Mouse (Mus musculus) spleen, postnatal 0 days (tissue): ENCODE results near the gene Fam126b. TPM values are rescaled to one million over a fixed set of nuclear protein-coding genes. Genes with fewer than 3 reads are reported as not detected.

ENCODE experiments used
- polyA plus RNA-seq: library from polyadenylated mRNA; unstranded; fragments of >200 nt; fragmentation: Nextera tagmentation; extraction: Ambion mirVana; gene quantifications from 2 replicates; pipeline ENCODE4 v1.2.1, GENCODE M21; 2015

Gene Fam126b
- polyA plus RNA-seq = 3.7 and 4.4 TPM in 2 replicates

DNA sequence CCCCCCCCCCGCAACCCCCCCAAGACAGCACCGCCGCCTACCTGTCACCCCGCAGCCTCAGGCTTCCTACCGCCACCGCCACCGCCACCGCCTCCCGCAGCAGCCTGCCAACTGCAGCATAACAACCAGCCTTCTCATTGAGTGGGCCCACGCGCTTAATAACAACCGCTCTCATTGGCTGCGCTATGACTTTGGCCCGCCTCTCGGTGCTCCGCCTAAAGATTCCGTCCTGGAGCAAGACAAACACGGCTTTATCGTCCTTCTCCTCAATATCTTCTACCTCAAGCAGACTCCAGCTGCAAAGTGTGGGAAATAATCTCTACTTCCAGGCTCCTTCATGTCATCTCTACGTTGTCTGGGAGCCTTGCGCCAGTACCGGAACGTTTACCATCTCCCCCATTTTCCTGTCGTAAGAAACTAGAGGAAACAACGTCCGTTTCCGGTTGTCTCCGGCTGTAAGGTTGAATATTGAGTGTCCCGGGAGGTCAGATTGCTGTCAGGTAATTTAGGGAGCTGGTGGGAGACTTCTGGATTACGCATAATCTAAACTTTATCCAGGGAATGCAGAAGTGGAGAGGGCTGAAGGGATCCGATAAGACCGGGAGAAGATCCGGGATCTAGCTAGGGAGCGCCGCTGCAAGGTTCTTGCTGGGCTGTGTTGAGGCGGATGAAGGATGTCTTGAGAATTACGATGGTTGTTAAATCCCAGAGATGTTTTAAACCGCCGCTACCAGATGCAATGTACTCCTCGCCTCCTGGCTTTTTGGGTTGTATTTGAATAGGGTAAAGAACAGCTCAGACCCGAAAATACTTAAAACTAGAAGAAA is at the start of gene Fam126b, which contains the start of gene Ndufb3:
TSS of gene Fam126b (minus strand) at position 153 of the 827 bp plus-strand sequence.
TSS of gene Ndufb3 (plus strand) at position 214 of the 827 bp plus-strand sequence.

DNA sequence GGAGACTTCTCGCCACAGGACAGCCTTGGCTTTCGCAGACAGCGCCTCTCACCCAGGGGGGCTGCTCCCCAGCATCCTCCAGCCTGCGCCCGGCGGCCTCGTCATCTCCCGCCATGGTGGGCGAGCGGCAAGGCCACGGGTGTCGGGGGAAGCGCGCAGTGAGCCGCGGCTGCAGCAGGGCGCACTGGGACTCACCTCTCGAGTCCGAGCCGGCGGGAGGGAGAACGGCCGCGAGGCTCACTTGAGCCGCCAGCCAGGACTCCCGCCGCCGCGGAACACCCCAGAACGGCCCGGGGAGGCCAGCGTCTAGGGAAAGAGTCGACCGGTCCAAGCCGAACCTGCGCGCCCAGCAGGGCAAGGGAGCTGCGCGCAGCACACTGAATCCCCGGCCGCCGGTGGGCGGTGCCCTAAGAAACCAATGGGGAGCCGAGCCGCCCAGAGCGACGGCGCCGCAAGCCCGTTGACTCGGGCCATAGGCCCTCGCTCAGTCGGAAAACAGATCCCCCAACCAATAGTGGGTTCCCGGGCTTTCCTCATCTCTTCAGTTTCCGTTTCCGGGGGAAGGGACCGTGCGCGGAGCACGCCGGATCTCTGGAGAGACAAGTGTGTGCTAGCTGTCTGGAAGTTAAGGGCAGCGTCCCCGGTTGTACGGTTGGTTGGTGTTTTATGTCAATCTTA is 81.4 kb downstream of the Fam126b start, which contains the start of gene Orc2:
TSS of gene Orc2 (minus strand) at position 533 of the 678 bp plus-strand sequence.

Other genes starting within 250 kb of the Fam126b start
- 176 and 182 TPM in 2 replicates for gene Bzw1, start 193.4 kb downstream of the Fam126b start, polyA plus RNA-seq
- gene Clk1, start 162.3 kb downstream of the Fam126b start, polyA plus RNA-seq = 167 and 178 TPM in 2 replicates
- gene Nif3l1, start 141.2 kb downstream of the Fam126b start, polyA plus RNA-seq = 19.3 and 19.8 TPM in 2 replicates
- 33.7 and 35.8 TPM in 2 replicates for gene Ppil3, start 140.8 kb downstream of the Fam126b start, polyA plus RNA-seq
- 39.4 and 40.6 TPM in 2 replicates for gene Orc2, start 81.2 kb downstream of the Fam126b start, polyA plus RNA-seq
- 167 and 170 TPM in 2 replicates for gene Ndufb3, start 61 bp upstream of the Fam126b start, polyA plus RNA-seq
- gene Als2cr12, start 109.7 kb upstream of the Fam126b start, polyA plus RNA-seq = 0.13 TPM in 1 of 2 replicates, not detected in the other
- 27.2 and 31.4 TPM in 2 replicates for gene Cflar, start 125.2 kb upstream of the Fam126b start, polyA plus RNA-seq
- 19.6 and 25.0 TPM in 2 replicates for gene Casp8, start 209.1 kb upstream of the Fam126b start, polyA plus RNA-seq